Mouse (Mus musculus): ENCODE results near the gene Cwc22. TPM values are rescaled to one million over a fixed set of nuclear protein-coding genes. Genes with fewer than 3 reads are reported as not detected.

Gene Cwc22
- polyA plus RNA-seq, 1 experiment from 2014 or later, result 36.1 TPM

DNA sequence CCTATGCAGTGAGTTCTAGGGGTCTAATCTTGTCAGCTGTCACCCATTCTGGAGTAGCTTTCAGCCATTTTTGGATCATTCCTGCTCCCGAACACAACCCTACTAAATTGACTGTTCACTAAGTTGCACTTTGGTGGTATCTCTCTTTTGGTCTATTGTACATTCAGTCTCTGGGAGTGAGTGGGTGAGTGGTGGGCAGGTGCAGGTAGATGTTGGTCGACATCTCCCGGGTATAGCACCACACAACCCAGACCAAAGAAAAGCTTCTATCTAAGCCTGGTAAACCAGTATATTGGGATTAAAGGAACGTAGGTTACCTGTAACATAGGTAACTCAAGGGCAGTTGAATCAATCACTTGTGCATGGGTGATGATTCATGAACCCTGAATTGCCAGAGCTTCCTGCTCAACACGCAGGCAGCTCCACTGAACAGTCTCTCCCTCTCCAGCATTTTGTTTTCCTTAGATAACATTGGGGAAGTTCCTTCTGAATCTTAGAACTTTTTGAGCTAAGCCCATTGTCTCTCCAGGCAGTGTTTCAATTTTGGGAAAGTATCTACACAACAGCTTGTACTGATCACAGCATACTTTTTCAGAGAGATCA lies 55.2 kb downstream of the Cwc22 start:
- Histone ChIP-seq H3K4me1 (no peaks in the 10 kb centered on the region), H3K27me3 (no peaks in the 10 kb centered on the region), H3K4me2 (replicated peaks) (no peak overlapping the region), H3K4me3 (no peak overlapping the region), H3K27ac (no peak overlapping the region), H3K9ac (no peak overlapping the region), H3K9me3 (peaks cover 6% of the 10 kb centered on the region; the same call in 1 of the 2 replicates), H3K36me3 (peaks cover 36% of the 10 kb centered on the region)
- no peak for ATAC-seq (ENCODE audit: low FRiP score, low read depth)
- WGBS, result 94% methylated on average over 5 of the region's 5 CpGs

- H3K4me3 ChIP-seq, result no peak overlapping the region
- H3K9ac ChIP-seq, result no peak overlapping the region
- peaks cover 6% of the 10 kb centered on the region; the same call in 1 of the 2 replicates for H3K9me3 ChIP-seq
- H3K27ac ChIP-seq, result no peak overlapping the region
- 93% methylated on average over 6 of the region's 6 CpGs for WGBS
- H3K4me2 ChIP-seq (replicated peaks), result no peak overlapping the region
- ATAC-seq (ENCODE audit: low FRiP score, low read depth), result no peak
- H3K4me1 ChIP-seq, result no peaks in the 10 kb centered on the region
- H3K36me3 ChIP-seq, result peaks cover 31% of the 10 kb centered on the region
- no peaks in the 10 kb centered on the region for H3K27me3 ChIP-seq
Observed at GRCm38 (mm10) chr2:77889949-77890348, 56.2 kb downstream of the Cwc22 start.

DNA sequence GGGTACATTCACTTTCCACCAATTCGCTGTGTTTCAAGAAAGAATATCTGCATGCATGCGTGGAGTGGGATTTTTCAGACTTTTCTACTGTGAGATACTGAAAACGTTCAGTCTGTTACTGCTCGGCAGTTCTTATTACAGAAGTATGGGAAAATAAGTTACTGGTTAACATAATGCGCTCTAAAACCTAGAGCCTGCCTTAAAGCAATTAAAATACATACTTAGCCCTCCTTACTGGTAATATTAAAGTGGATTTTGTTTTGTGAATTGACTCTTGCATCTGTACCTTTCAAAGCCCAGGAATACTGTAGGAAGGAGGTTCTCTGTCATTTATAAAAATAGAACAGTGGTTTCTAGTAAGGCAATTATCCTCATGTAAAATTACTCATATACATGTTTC lies 56.8 kb downstream of the Cwc22 start:
- Histone ChIP-seq H3K9ac (no peak overlapping the region), H3K4me3 (no peak overlapping the region), H3K27ac (no peak overlapping the region), H3K9me3 (peaks cover 6% of the 10 kb centered on the region; the same call in 1 of the 2 replicates), H3K4me1 (no peaks in the 10 kb centered on the region), H3K4me2 (replicated peaks) (no peak overlapping the region), H3K36me3 (peaks cover 26% of the 10 kb centered on the region), H3K27me3 (no peaks in the 10 kb centered on the region)
- 86% methylated on average over 5 of the region's 5 CpGs for WGBS
- ATAC-seq (ENCODE audit: low FRiP score, low read depth), result no peak

DNA sequence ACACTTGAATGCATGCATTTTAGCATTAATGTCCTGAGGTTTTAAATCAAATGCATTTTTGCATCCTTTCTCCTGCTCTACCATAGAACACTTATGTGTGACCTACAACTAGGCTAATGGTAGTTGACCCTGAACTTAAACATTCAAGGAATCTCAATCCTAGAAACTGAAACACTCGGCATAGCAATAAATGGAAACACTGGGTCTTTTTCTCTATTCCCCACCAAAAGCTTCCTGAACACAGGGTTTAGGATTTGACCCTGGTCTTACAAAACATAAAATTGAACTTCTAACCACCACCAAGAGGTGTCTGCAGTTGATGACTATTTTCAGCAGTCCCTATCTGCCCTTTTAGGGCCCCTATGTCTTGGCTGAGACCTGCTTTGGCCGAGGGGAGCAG lies 57.3 kb downstream of the Cwc22 start:
- H3K9me3 ChIP-seq, result peaks cover 6% of the 10 kb centered on the region; the same call in 1 of the 2 replicates
- no peaks in the 10 kb centered on the region for H3K4me1 ChIP-seq
- no peak for ATAC-seq (ENCODE audit: low FRiP score, low read depth)
- no peak overlapping the region for H3K27ac ChIP-seq
- peaks cover 21% of the 10 kb centered on the region for H3K36me3 ChIP-seq
- H3K4me2 ChIP-seq (replicated peaks), result no peak overlapping the region
- H3K27me3 ChIP-seq, result no peaks in the 10 kb centered on the region
- 81% methylated on average over 2 of the region's 2 CpGs for WGBS
- no peak overlapping the region for H3K4me3 ChIP-seq
- H3K9ac ChIP-seq, result no peak overlapping the region

GRCm38 (mm10) chr2:77888056-77888455 lies 58.1 kb downstream of the Cwc22 start:
- no peak for ATAC-seq (ENCODE audit: low FRiP score, low read depth)

GRCm38 (mm10) chr2:77887166-77887565 lies 59.0 kb downstream of the Cwc22 start:
- ATAC-seq (ENCODE audit: low FRiP score, low read depth), result no peak
- WGBS, result 87% methylated on average over 4 of the region's 4 CpGs

More at GRCm38 (mm10) chr2:77888056-77888455, 58.1 kb downstream of the Cwc22 start:
- Histone ChIP-seq H3K4me2 (replicated peaks) (no peak overlapping the region), H3K9me3 (peaks cover 6% of the 10 kb centered on the region; the same call in 1 of the 2 replicates), H3K36me3 (peaks cover 13% of the 10 kb centered on the region), H3K27ac (no peak overlapping the region), H3K27me3 (no peaks in the 10 kb centered on the region), H3K4me1 (no peaks in the 10 kb centered on the region), H3K4me3 (no peak overlapping the region), H3K9ac (no peak overlapping the region)
- 89% methylated on average over 6 of the region's 6 CpGs for WGBS

GRCm38 (mm10) chr2:77885491-77886130 lies 60.6 kb downstream of the Cwc22 start:
- no peak for ATAC-seq (ENCODE audit: low FRiP score, low read depth)
- Histone ChIP-seq H3K27me3 (no peaks in the 10 kb centered on the region), H3K9ac (no peak overlapping the region), H3K9me3 (peaks cover under 1% of the 10 kb centered on the region; the same call in 1 of the 2 replicates), H3K36me3 (peaks cover 2% of the 10 kb centered on the region; the same call in 1 of the 2 replicates), H3K4me3 (no peak overlapping the region), H3K4me1 (no peaks in the 10 kb centered on the region), H3K4me2 (replicated peaks) (no peak overlapping the region), H3K27ac (no peak overlapping the region)
- 84% methylated on average over 10 of the region's 10 CpGs for WGBS

More at GRCm38 (mm10) chr2:77887166-77887565, 59.0 kb downstream of the Cwc22 start:
- Histone ChIP-seq H3K9me3 (peaks cover 6% of the 10 kb centered on the region; the same call in 1 of the 2 replicates), H3K4me2 (replicated peaks) (no peak overlapping the region), H3K9ac (no peak overlapping the region), H3K4me1 (no peaks in the 10 kb centered on the region), H3K27me3 (no peaks in the 10 kb centered on the region), H3K36me3 (peaks cover 4% of the 10 kb centered on the region), H3K4me3 (no peak overlapping the region), H3K27ac (no peak overlapping the region)

- H3K27ac ChIP-seq, result no peak overlapping the region
- no peaks in the 10 kb centered on the region for H3K9me3 ChIP-seq
- no peak overlapping the region for H3K9ac ChIP-seq
- no peak overlapping the region for H3K4me3 ChIP-seq
- no peaks in the 10 kb centered on the region for H3K27me3 ChIP-seq
- WGBS, result 91% methylated on average over 6 of the region's 6 CpGs
- no peak for ATAC-seq (ENCODE audit: low FRiP score, low read depth)
- no peak overlapping the region for H3K4me2 ChIP-seq (replicated peaks)
- no peaks in the 10 kb centered on the region for H3K36me3 ChIP-seq
- no peaks in the 10 kb centered on the region for H3K4me1 ChIP-seq
Observed at GRCm38 (mm10) chr2:77885036-77885435, 61.1 kb downstream of the Cwc22 start.

GRCm38 (mm10) chr2:77884491-77884890 lies 61.7 kb downstream of the Cwc22 start:
- WGBS, result 88% methylated on average over 3 of the region's 3 CpGs
- ATAC-seq (ENCODE audit: low FRiP score, low read depth), result no peak

DNA sequence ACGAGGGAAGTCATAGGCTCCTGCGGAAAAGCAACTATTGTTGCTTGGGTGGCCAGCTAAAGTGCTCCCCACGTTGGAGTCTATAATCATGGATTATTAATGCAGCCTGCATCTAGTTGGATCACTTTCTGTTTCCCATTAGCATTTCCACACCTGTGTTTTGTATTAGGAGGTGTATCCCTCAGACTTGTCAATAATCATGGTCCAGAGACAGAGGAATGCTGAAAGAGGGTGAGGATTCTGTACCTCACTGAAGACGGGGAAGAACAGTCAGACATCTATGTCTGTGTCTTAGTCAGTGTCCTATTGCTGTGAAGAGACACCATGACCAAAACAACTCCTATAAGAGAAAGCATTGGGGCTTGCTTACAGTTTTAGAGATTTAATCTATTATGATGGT lies 63.2 kb downstream of the Cwc22 start:
- WGBS, result 68% methylated on average over 4 of the region's 4 CpGs
- H3K27ac ChIP-seq, result no peak overlapping the region

More at GRCm38 (mm10) chr2:77884491-77884890, 61.7 kb downstream of the Cwc22 start:
- H3K9ac ChIP-seq, result no peak overlapping the region
- no peaks in the 10 kb centered on the region for H3K9me3 ChIP-seq
- no peaks in the 10 kb centered on the region for H3K36me3 ChIP-seq
- H3K27me3 ChIP-seq, result no peaks in the 10 kb centered on the region
- H3K27ac ChIP-seq, result no peak overlapping the region
- no peak overlapping the region for H3K4me3 ChIP-seq
- no peak overlapping the region for H3K4me2 ChIP-seq (replicated peaks)
- no peaks in the 10 kb centered on the region for H3K4me1 ChIP-seq

DNA sequence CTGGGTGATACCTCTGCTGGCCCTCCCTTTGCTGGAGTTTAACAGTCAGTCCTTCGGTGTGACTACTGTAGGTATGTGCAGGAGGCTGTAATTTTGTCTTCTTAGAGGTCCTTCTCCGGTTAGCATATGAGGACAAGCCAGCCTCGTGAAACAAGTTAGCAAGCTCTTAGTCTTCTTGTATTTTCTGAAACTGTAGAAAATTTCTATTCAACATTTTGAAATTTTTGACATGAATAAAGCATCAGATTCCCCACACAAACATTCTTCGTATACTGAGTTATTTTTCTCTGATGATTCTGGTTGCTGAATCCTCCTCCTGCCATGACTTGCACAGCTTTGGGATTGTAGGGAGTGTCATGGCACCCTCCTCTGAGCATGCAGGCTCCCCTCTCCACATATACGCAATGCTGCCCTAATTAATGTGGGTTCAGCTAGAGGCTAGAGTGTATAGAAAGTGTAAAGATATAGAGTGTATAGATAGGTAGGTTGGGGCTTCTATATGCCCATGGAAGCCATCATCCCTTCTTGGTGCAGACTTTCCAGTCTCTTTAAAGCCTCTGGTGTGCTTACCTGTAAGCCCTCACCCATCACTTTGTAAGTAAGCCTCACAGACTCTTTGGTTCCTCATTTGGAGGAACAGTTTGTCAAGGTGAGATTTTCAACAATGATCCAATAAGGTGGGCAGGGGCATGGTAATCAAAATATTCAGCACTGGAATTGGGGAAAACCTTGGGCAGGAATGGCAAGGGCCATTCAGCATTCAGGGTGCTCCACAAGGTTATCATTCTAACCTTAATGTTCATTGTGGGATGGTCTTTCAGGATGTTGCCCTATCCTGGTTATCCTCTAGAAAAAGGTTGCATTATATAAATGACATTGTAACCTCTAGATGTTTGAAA lies 64.6 kb downstream of the Cwc22 start:
- Histone ChIP-seq H3K27ac (no peak overlapping the region), H3K4me3 (no peak overlapping the region), H3K36me3 (no peaks in the 10 kb centered on the region), H3K4me1 (no peaks in the 10 kb centered on the region), H3K4me2 (replicated peaks) (no peak overlapping the region), H3K27me3 (no peaks in the 10 kb centered on the region), H3K9ac (no peak overlapping the region), H3K9me3 (no peaks in the 10 kb centered on the region)
- ATAC-seq (ENCODE audit: low FRiP score, low read depth), result no peak
- WGBS, result 84% methylated on average over 5 of the region's 5 CpGs

More for the DNA sequence above, 63.2 kb downstream of the Cwc22 start:
- Histone ChIP-seq H3K4me2 (replicated peaks) (no peak overlapping the region), H3K9ac (no peak overlapping the region), H3K9me3 (no peaks in the 10 kb centered on the region), H3K4me1 (no peaks in the 10 kb centered on the region), H3K36me3 (no peaks in the 10 kb centered on the region), H3K27me3 (no peaks in the 10 kb centered on the region), H3K4me3 (no peak overlapping the region)
- no peak for ATAC-seq (ENCODE audit: low FRiP score, low read depth)

- no peaks in the 10 kb centered on the region for H3K4me1 ChIP-seq
- ATAC-seq (ENCODE audit: low FRiP score, low read depth), result no peak
- H3K4me3 ChIP-seq, result no peak overlapping the region
- 77% methylated on average over 1 of the region's 1 CpGs for WGBS
- no peak overlapping the region for H3K4me2 ChIP-seq (replicated peaks)
- no peak overlapping the region for H3K9ac ChIP-seq
- H3K9me3 ChIP-seq, result no peaks in the 10 kb centered on the region
- no peaks in the 10 kb centered on the region for H3K27me3 ChIP-seq
- no peak overlapping the region for H3K27ac ChIP-seq
- no peaks in the 10 kb centered on the region for H3K36me3 ChIP-seq
Observed at GRCm38 (mm10) chr2:77880351-77880750, 65.8 kb downstream of the Cwc22 start.
